Mouse (Mus musculus): ENCODE results near the gene Fscn3.
A peak's percentile ranks its signal among the peaks of the same experiment; 100 is the strongest.

Gene Fscn3

GRCm38 (mm10) chr6:28425019-28425418 lies 2.6 kb upstream of the Fscn3 start:
- no peak for DNase-seq (ENCODE audit: low read depth, low spot score)

DNA sequence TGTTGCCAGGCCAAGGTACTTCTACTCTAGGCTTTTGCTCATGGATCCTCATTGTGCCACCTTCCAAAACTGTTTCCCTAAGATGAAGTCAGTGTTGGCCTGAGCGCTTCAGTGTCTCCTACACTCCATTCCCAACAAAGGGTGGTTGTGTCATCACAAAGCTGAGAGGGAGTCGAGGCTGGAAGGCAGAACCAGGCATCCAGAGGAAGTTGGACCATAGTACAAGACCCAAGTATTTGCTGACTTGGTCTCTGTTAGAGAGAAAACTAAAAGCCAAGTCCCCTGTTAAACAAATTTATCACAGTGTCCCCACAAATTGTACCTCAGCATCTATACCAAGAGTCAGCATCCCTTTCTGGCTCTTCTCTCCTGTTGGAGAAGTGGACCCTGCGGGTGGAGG lies 701 bp downstream of the Fscn3 start, which contains the start of gene Gcc1:
Gene Gcc1, minus strand, starts transcription at position 101 of the 400 bp plus-strand sequence.
- DNase-seq (ENCODE audit: low read depth, low spot score), result no peak

DNA sequence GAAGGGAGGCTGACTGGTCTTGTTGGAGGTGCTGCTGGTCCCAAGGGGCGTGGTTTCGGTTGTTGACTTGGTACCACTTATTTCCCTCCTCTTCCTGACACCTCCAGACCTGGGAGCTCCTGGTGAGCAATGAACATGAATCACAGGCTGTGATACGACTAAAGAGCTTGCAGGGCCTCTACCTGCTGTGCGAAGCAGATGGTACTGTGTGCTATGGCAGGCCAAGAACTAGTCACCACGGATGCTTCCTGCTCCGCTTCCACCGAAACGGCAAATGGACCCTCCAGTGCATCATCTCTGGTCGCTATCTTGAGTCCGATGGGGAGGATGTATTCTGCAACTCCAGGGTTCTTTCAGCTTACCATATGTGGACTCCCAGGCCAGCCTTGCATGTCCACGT lies 2.3 kb downstream of the Fscn3 start:
- peak; percentile 67 for DNase-seq (ENCODE audit: low read depth, low spot score)

DNA sequence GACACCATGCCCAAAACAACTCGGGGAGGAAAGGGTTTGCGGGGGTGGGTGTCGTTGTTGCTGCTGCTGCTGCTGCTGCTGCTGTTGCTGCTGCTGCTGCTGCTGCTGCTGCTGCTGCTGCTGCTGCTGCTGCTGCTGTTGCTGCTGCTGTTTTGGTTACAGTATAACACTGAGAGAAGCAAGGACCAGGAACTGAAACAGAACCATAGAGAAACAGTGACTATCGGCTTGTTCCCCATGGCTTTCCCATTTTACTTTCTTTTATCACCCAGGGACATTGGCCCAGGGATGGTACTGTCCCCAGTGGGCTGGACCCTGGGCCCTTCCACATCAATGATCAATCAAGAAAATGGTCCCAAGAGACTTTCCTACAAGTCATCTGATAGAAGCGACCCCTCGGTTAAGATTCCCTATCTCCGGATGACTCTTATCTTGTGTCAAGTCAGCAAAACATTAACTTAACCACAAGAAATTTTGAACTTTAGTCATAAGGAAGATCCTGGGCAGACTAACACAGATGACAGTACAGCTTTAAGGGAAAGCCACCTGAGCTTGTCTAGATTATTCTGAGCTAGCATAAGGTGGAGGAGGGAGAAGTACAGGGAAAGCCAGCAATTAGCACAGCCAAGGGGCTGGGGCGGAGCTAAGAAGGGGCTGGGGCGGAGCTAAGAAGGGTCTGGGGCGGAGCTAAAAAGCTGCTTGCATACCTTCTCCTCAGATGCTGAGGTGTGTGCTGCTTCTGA lies 3.4 kb downstream of the Fscn3 start:
- no peak for DNase-seq (ENCODE audit: low read depth, low spot score)

GRCm38 (mm10) chr6:28431538-28431855 lies 3.9 kb downstream of the Fscn3 start:
- DNase-seq (ENCODE audit: low read depth, low spot score), result no peak

GRCm38 (mm10) chr6:28447937-28448336 lies 20.3 kb downstream of the Fscn3 start:
- DNase-seq (ENCODE audit: low read depth, low spot score), result peak; percentile 30

- no peak for DNase-seq (ENCODE audit: low read depth, low spot score)
Observed at GRCm38 (mm10) chr6:28449253-28449652, 21.7 kb downstream of the Fscn3 start, which contains the start of gene Pax4. TSS of gene Pax4 (minus strand) at chr6:28449353.

DNA sequence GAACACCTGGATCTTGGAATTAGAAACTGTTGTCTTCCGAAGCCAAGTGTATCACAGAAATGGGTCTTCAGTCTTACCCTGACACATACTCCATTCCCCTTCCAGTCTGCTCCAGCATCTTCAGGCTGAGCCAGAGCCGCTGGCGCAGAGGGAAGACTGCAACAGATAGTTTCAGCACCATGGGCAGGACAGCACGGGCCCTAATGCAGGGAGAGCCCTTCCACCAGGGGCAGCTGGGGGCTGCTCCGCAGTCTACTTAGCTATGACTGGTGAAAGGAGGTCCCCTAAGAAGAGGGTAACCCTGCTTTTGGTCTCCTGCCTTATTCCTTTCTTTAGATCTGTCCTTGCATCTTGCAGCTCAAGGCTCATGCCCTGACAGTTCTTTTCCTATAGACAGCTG lies 22.9 kb downstream of the Fscn3 start:
- no peak for DNase-seq (ENCODE audit: low read depth, low spot score)

- no peak for DNase-seq (ENCODE audit: low read depth, low spot score)
Observed at GRCm38 (mm10) chr6:28450977-28451376, 23.4 kb downstream of the Fscn3 start.

- DNase-seq (ENCODE audit: low read depth, low spot score), result no peak
Observed at GRCm38 (mm10) chr6:28459221-28459668, 31.7 kb downstream of the Fscn3 start.

GRCm38 (mm10) chr6:28460534-28460933 lies 32.9 kb downstream of the Fscn3 start:
- peak; percentile 68 for DNase-seq (ENCODE audit: low read depth, low spot score)

- no peak for DNase-seq (ENCODE audit: low read depth, low spot score)
Observed at GRCm38 (mm10) chr6:28464630-28465029, 37.0 kb downstream of the Fscn3 start.

GRCm38 (mm10) chr6:28470017-28470602 lies 42.5 kb downstream of the Fscn3 start:
- DNase-seq (ENCODE audit: low read depth, low spot score), result no peak

GRCm38 (mm10) chr6:28470621-28471020 lies 43.0 kb downstream of the Fscn3 start:
- DNase-seq (ENCODE audit: low read depth, low spot score), result no peak

GRCm38 (mm10) chr6:28471284-28472035 lies 43.9 kb downstream of the Fscn3 start:
- DNase-seq (ENCODE audit: low read depth, low spot score), result no peak

GRCm38 (mm10) chr6:28474211-28474610 lies 46.6 kb downstream of the Fscn3 start:
- DNase-seq (ENCODE audit: low read depth, low spot score), result no peak

DNA sequence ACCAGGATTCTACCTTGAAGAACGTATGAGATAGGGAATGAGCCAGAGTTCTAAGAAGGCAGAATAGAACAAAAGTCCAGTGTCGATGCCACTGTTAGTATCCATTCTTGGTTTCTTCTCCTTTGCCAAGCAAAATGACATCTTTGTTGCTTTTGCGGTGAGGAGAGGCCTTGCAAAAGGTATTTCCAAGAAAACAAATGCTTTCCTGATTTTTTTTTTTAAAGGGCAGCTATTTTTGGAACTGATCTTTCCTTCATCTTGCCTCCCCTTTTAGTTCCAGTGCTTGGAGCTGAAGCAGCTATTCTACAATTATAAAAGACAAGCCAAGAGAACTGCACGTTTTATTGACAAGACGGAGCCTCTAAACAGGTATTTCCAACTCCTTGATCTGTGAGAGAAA lies 47.2 kb downstream of the Fscn3 start, which contains the start of gene Snd1:
Gene Snd1, plus strand, starts transcription at position 301 of the 400 bp plus-strand sequence.
- no peak for DNase-seq (ENCODE audit: low read depth, low spot score)

DNA sequence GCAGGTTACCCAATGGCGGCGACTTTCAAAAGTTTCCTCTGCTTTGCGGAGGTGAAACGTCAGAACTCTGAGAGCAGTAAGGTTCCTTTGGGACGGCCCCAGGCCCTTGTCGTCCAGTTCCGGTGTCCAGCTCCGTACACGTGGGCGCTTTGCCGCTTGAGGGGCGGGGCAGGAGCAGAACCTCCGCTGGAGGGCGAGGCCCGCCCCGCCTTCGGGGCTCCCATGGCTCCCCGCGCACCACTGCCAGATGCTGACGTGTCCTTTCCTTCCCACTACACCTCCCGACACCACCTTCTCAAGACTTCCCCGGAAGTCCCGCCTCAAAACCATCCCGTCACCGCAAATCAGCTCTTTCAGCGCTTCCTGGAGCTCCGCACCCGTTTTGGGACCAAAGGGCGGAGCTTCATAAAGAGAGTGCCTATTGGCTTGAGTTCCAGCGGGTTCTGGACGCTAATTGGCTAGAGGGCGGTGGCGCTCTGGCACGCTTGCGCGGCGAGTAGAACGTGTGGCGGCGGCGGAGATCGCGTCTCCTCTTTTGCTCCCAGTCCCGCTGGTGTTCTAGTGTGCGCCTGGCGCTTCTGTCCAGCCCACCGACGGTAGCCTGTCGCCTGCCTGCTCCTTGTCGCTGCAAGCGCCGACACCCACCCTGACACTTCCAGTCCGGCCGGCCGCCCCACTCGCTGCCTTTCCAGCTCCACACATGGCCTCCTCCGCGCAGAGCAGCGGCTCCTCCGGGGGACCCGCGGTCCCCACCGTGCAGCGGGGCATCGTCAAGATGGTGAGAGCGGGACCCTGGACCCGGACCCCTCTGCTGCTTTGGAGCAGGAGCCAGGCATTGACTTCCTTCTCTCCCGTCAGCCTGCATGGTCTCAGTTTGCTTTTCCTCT lies 52.5 kb downstream of the Fscn3 start:
- peak; percentile 100 for DNase-seq (ENCODE audit: low read depth, low spot score)

- DNase-seq (ENCODE audit: low read depth, low spot score), result no peak
Observed at GRCm38 (mm10) chr6:28480752-28481492, 53.3 kb downstream of the Fscn3 start.

DNA sequence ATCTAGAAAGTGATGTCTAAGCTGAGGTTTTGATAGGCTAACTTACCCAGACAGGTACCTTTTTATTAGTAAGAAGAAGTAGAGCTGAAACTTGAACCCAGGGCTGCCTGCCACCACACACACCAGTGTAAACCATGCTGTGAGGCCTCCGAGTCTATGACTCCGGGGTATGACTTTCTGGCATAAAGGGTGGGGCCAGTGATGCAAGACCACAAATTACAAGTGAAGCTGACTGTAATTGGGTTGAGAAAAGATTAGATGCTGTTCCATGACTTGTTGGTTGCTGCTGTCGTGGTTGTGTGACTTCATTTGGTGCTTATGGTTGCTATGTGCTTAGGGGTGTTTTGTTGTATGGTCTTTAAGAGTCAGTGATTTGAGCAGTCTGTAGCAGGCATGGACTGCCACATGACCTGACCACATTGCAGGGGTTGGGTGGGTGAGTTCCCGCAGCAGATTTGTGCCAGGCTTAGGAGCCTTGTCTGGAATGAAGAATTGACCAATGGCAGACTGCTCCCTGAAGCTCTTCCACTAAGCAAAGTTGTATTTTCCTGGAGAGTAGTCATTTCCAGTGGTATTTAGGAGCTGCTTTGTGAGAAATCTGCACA lies 55.2 kb downstream of the Fscn3 start:
- no peak for DNase-seq (ENCODE audit: low read depth, low spot score)

Data from brain, adult 2 months (tissue).